Mouse (Mus musculus) heart, adult 2 months (tissue): ENCODE measurements around the gene Lypd6b. TPM values are rescaled to one million over a fixed set of nuclear protein-coding genes. Genes with fewer than 3 reads are reported as not detected.

Source experiments
- DNase-seq, 2 experiments: peaks; one replicate each; pipeline ENCODE4 v3.0.0; 2021
- H3K27ac ChIP-seq: fragments of 200-600 bp; 2 replicates; pipeline ENCODE4 v1.8.1; 2022
- H3K27me3 ChIP-seq: fragments of 200-500 bp; 2 replicates; pipeline ENCODE4 v1.6.1; 2012; ENCODE audit warnings: mild to moderate bottlenecking, low read length, inconsistent platforms, mixed read lengths; ENCODE audit not compliant: control insufficient read depth, insufficient read depth
- H3K36me3 ChIP-seq: fragments of 200-500 bp; 2 replicates; pipeline ENCODE4 v1.6.1; 2012; ENCODE audit warnings: low read length, inconsistent platforms; ENCODE audit not compliant: control insufficient read depth, insufficient read depth
- H3K4me1 ChIP-seq: fragments of 200-500 bp; 2 replicates; pipeline ENCODE4 v1.6.1; 2011; ENCODE audit warnings: low read length; ENCODE audit not compliant: control insufficient read depth, insufficient read depth
- H3K4me3 ChIP-seq: fragments of 200-600 bp; 2 replicates; pipeline ENCODE4 v1.8.1; 2022
- H3K79me2 ChIP-seq: fragments of 200-500 bp; replicated peaks from 2 replicates; pipeline ENCODE4 v1.6.1; 2012; ENCODE audit warnings: mild to moderate bottlenecking, inconsistent platforms, low read length, moderate library complexity, mixed read lengths; ENCODE audit not compliant: control insufficient read depth, insufficient read depth
- H3K9ac ChIP-seq: fragments of 200-500 bp; 2 replicates; pipeline ENCODE4 v1.6.1; 2012; ENCODE audit warnings: low read depth, mild to moderate bottlenecking, control low read depth, inconsistent platforms, low read length, mixed read lengths
- CTCF ChIP-seq: fragments of 200-600 bp; IDR thresholded peaks from 2 replicates; pipeline ENCODE4 v1.8.1; 2022; ENCODE audit warnings: antibody characterized with exemption, mild to moderate bottlenecking, moderate library complexity
- EP300 ChIP-seq: fragments of 200-500 bp; IDR thresholded peaks from 2 replicates; pipeline ENCODE4 v1.6.1; 2011; ENCODE audit warnings: low read depth, low read length, control low read depth; ENCODE audit not compliant: insufficient read depth
- POLR2A ChIP-seq: fragments of 200-500 bp; IDR thresholded peaks from 2 replicates; pipeline ENCODE4 v1.6.1; 2011; ENCODE audit warnings: mild to moderate bottlenecking, low read depth, low read length, control low read depth; ENCODE audit not compliant: insufficient read depth
- WGBS: fragments of 180-500 bp; shearing (Covaris S2); methylation state at CpG from one replicate; pipeline ENCODE4 v1.1.7; 2018; 5-methylcytosine and 5-hydroxymethylcytosine counted together
- intact Hi-C: fragments of 180-260 bp; cut with DNase I; formaldehyde crosslinking; loops from one replicate; pipeline ENCODE4 v1.15.1; 2025
- polyA plus RNA-seq: library from polyadenylated mRNA; depleted of rRNA; stranded (reverse); fragments of >200 nt; gene quantifications from 2 replicates; pipeline ENCODE4 v1.2.3, GENCODE M21; 2012
- total RNA-seq, 2 experiments: library from RNA; stranded (reverse); gene quantifications; 2 replicates each; pipeline ENCODE4 v1.2.3; 2021

The Lypd6b gene
- total and polyA plus RNA-seq, 3 experiments, result 0.10 to 0.25 TPM; not detected in 1

GRCm38 (mm10) chr2:49846880-49847279 is 59.4 kb downstream of the Lypd6b start:
- intact Hi-C loops, result no loop called here
- no peak overlapping the region for H3K4me3 ChIP-seq
- H3K27ac ChIP-seq, result no peak overlapping the region
- H3K36me3 ChIP-seq, result no peaks in the 10 kb centered on the region
- H3K4me1 ChIP-seq, result no peaks in the 10 kb centered on the region
- H3K79me2 ChIP-seq, result no peaks in the 10 kb centered on the region
- 91% methylated on average over 3 of the region's 3 CpGs for WGBS
- no peak for TF ChIP-seq POLR2A
- TF ChIP-seq CTCF, result no peak
- TF ChIP-seq EP300, result no peak
- no peak for DNase-seq
- no peak overlapping the region for H3K9ac ChIP-seq
- H3K27me3 ChIP-seq, result no peaks in the 10 kb centered on the region

- Histone ChIP-seq H3K79me2 (no peaks in the 10 kb centered on the region), H3K4me1 (no peaks in the 10 kb centered on the region), H3K36me3 (no peaks in the 10 kb centered on the region), H3K27me3 (no peaks in the 10 kb centered on the region), H3K9ac (no peak overlapping the region), H3K27ac (no peak overlapping the region), H3K4me3 (no peak overlapping the region)
- intact Hi-C loops, result no loop called here
- TF ChIP-seq POLR2A (no peak), CTCF (no peak), EP300 (no peak)
- no peak for DNase-seq
- 61% methylated on average over 2 of the region's 2 CpGs for WGBS
Observed at GRCm38 (mm10) chr2:49847831-49848230, 60.3 kb downstream of the Lypd6b start.

- intact Hi-C loops, result no loop called here
- WGBS, result 63% methylated on average over 1 of the region's 1 CpGs
- no peak overlapping the region for H3K9ac ChIP-seq
- H3K27ac ChIP-seq, result no peak overlapping the region
- TF ChIP-seq POLR2A (no peak), EP300 (no peak), CTCF (no peak)
- no peaks in the 10 kb centered on the region for H3K27me3 ChIP-seq
- DNase-seq, result no peak
- H3K36me3 ChIP-seq, result no peaks in the 10 kb centered on the region
- no peaks in the 10 kb centered on the region for H3K79me2 ChIP-seq
- no peak overlapping the region for H3K4me3 ChIP-seq
- no peaks in the 10 kb centered on the region for H3K4me1 ChIP-seq
Observed at GRCm38 (mm10) chr2:49849771-49850170, 62.3 kb downstream of the Lypd6b start.

DNA sequence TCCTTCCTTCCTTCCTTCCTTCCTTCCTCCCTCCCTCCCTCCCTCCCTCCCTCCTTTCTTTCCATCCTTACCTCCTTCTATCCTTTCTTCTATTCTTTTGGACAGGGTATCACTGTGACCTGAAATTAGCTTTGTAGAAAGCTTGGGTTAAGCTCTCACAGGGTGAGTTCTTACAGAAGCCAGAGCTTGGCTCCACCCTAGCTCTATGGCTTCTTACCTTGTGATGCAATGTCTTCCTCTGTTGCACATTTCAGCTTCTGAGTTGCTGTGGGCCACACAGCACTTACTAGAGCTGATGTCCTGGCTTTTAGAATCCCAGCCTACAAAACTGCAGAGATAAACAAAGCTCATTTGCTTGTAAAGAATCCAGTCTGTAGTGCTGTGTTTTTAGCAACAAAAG is 64.5 kb downstream of the Lypd6b start:
- Histone ChIP-seq H3K4me3 (no peak overlapping the region), H3K27me3 (no peaks in the 10 kb centered on the region), H3K9ac (no peak overlapping the region), H3K79me2 (no peaks in the 10 kb centered on the region), H3K27ac (no peak overlapping the region), H3K36me3 (no peaks in the 10 kb centered on the region), H3K4me1 (no peaks in the 10 kb centered on the region)
- TF ChIP-seq CTCF, result no peak
- no peak for TF ChIP-seq EP300
- no peak for TF ChIP-seq POLR2A
- intact Hi-C loops, result no loop called here
- DNase-seq, result no peak

- H3K27me3 ChIP-seq, result peaks cover 2% of the 10 kb centered on the region; the same call in 1 of the 2 replicates
- H3K36me3 ChIP-seq, result no peaks in the 10 kb centered on the region
- TF ChIP-seq POLR2A (no peak), CTCF (no peak), EP300 (no peak)
- no peak overlapping the region for H3K9ac ChIP-seq
- WGBS, result 55% methylated on average over 10 of the region's 10 CpGs
- no peak overlapping the region for H3K27ac ChIP-seq
- no peaks in the 10 kb centered on the region for H3K79me2 ChIP-seq
- intact Hi-C loops, result no loop called here
- no peaks in the 10 kb centered on the region for H3K4me1 ChIP-seq
- H3K4me3 ChIP-seq, result no peak overlapping the region
- DNase-seq, result no peak
Observed at GRCm38 (mm10) chr2:49856161-49856564, 68.7 kb downstream of the Lypd6b start.

GRCm38 (mm10) chr2:49856584-49856983 is 69.1 kb downstream of the Lypd6b start:
- Histone ChIP-seq H3K36me3 (no peaks in the 10 kb centered on the region), H3K79me2 (no peaks in the 10 kb centered on the region), H3K27me3 (peaks cover 2% of the 10 kb centered on the region; the same call in 1 of the 2 replicates), H3K27ac (no peak overlapping the region), H3K9ac (no peak overlapping the region), H3K4me1 (no peaks in the 10 kb centered on the region), H3K4me3 (no peak overlapping the region)
- intact Hi-C loops, result no loop called here
- WGBS, result 75% methylated on average over 5 of the region's 5 CpGs
- no peak for TF ChIP-seq CTCF
- no peak for TF ChIP-seq EP300
- TF ChIP-seq POLR2A, result no peak
- no peak for DNase-seq
